Mouse (Mus musculus) E14TG2a.4 (cell line): Measurements from ENCODE around the gene Tns3.

Source experiments
- H3K27me3 ChIP-seq: 2 replicates; pipeline ENCODE4 v1.6.1; 2014; ENCODE audit warnings: low read length, control low read depth; ENCODE audit not compliant: insufficient read depth
- H3K36me3 ChIP-seq: 2 replicates; pipeline ENCODE4 v1.6.1; 2014; ENCODE audit warnings: low read length, control low read depth; ENCODE audit not compliant: insufficient read depth
- H3K4me1 ChIP-seq: replicated peaks from 2 replicates; pipeline ENCODE4 v1.6.1; 2014; ENCODE audit warnings: low read depth, low read length, control low read depth
- H3K4me3 ChIP-seq: replicated peaks from 2 replicates; pipeline ENCODE4 v1.5.1; 2014; ENCODE audit warnings: mild to moderate bottlenecking, low read length
- H3K9me3 ChIP-seq: 2 replicates; pipeline ENCODE4 v1.6.1; 2014; ENCODE audit warnings: low read length, control low read depth
- CTCF ChIP-seq: conservative IDR thresholded peaks from 2 replicates; pipeline ENCODE4 v1.5.1; 2014; ENCODE audit warnings: low read length
- NANOG ChIP-seq: IDR thresholded peaks from 2 replicates; pipeline ENCODE4 v1.6.1; 2014; ENCODE audit warnings: borderline replicate concordance, low read length, mixed read lengths
- POU5F1 ChIP-seq: IDR thresholded peaks from 2 replicates; pipeline ENCODE4 v1.6.1; 2014; ENCODE audit warnings: low read length, borderline replicate concordance

Tns3 gene

DNA sequence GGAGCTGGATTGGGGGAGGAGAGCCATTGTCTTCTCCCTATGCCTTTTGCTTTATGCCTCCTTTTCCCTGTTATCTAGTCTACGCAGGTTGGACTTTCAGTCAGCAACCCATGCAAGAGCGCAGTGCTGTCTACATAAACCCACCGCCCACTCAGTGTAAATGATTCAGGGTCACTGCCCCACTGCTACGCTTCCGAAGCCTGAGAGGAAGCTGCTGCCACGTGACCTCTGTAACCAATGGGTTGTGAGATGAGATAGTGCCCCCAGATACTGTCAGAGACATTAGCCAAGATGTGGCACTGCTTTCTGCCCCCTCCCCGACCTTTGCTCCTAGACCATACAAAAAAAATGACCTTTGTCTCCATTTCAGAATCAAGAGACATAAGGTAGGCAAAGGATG lies 268.0 kb downstream of the Tns3 start:
- TF ChIP-seq POU5F1 (no peak), CTCF (no peak), NANOG (no peak)
- H3K27me3 ChIP-seq, result no peaks in the 10 kb centered on the region
- no peak overlapping the region for H3K4me3 ChIP-seq
- H3K36me3 ChIP-seq, result no peaks in the 10 kb centered on the region
- peaks cover 14% of the 10 kb centered on the region for H3K9me3 ChIP-seq
- no peaks in the 10 kb centered on the region for H3K4me1 ChIP-seq

DNA sequence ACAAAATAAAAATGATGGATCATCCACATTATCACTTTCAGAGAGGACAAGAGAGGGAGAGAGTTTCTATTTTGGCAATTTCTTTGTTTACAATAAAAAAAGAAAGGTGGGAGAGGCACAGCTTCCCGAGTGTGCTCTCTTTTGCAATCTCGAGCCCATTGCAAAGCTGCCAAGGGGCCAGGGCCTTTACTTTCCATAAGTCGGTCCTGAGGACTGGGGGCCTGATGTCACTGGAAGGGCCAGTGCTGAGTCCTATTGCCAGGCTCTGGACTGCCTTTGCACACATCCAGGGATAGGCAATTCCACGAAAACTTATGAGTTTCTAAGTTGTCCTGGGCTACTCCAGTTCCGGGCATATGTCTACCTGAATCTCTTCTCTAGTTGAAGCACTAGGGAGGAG lies 272.8 kb downstream of the Tns3 start:
- Histone ChIP-seq H3K4me3 (no peak overlapping the region), H3K9me3 (no peaks in the 10 kb centered on the region), H3K36me3 (no peaks in the 10 kb centered on the region), H3K27me3 (no peaks in the 10 kb centered on the region), H3K4me1 (no peaks in the 10 kb centered on the region)
- TF ChIP-seq NANOG (no peak), POU5F1 (no peak), CTCF (no peak)

DNA sequence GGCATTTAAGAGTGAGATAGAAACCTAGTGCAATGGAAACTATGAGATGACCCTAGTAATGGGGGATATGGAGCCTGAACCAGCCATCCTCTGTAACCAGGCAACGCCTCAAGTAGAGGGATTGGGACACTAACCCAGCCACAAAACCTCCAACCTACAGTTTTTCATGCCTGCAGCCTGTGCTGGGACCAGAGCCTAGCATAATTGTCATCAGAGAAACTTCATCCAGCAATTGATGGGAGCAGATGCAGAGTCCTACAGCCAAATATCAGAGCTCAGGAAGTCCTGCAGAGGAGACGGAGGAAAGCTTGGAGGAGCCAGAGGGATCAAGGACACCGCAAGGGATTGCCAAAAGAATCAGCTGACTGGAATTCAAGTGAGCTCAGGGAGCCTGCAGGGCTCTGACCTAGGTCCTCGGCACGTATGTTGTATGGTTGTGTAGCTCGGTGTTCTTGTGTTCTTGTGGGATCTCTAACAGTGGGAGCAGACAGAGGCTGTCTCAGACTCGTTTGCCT lies 278.4 kb downstream of the Tns3 start:
- Histone ChIP-seq H3K27me3 (no peaks in the 10 kb centered on the region), H3K4me1 (no peaks in the 10 kb centered on the region), H3K9me3 (no peaks in the 10 kb centered on the region), H3K36me3 (no peaks in the 10 kb centered on the region), H3K4me3 (no peak overlapping the region)
- TF ChIP-seq CTCF, result no peak
- no peak for TF ChIP-seq POU5F1
- TF ChIP-seq NANOG, result no peak
